Mouse (Mus musculus) naive thymus-derived CD4-positive, alpha-beta T cell, adult 2 months (primary cell): ENCODE results near the gene Rnf144a.

Source experiments
- DNase-seq: peaks from one replicate; pipeline ENCODE4 v3.0.0-alpha.2; 2011; ENCODE audit warnings: low read depth

Rnf144a gene

GRCm38 (mm10) chr12:26314959-26315358, 100.1 kb downstream of the Rnf144a start:
- DNase-seq = peak; percentile 65

GRCm38 (mm10) chr12:26311548-26311947, 103.5 kb downstream of the Rnf144a start:
- DNase-seq = peak; percentile 78

GRCm38 (mm10) chr12:26310247-26310646, 104.8 kb downstream of the Rnf144a start:
- DNase-seq = no peak

GRCm38 (mm10) chr12:26302886-26303285, 112.2 kb downstream of the Rnf144a start:
- DNase-seq = no peak

GRCm38 (mm10) chr12:26299515-26300090, 115.5 kb downstream of the Rnf144a start:
- DNase-seq = no peak

GRCm38 (mm10) chr12:26295995-26296394, 119.1 kb downstream of the Rnf144a start:
- peak; percentile 65 for DNase-seq

GRCm38 (mm10) chr12:26289200-26289599, 125.9 kb downstream of the Rnf144a start:
- DNase-seq = no peak

GRCm38 (mm10) chr12:26288347-26288746, 126.7 kb downstream of the Rnf144a start:
- DNase-seq = no peak

GRCm38 (mm10) chr12:26285939-26286338, 129.1 kb downstream of the Rnf144a start:
- DNase-seq = no peak

GRCm38 (mm10) chr12:26285460-26285859, 129.6 kb downstream of the Rnf144a start:
- no peak for DNase-seq

GRCm38 (mm10) chr12:26280719-26281480, 134.2 kb downstream of the Rnf144a start:
- no peak for DNase-seq

GRCm38 (mm10) chr12:26277002-26277669, 137.9 kb downstream of the Rnf144a start:
- DNase-seq = peak; percentile 33

- DNase-seq = no peak
These were observed 138.5 kb downstream of the Rnf144a start for GRCm38 (mm10) chr12:26276556-26276955.
